Mouse (Mus musculus): Measurements from ENCODE around the gene Hmga2. TPM values are rescaled to one million over a fixed set of nuclear protein-coding genes. Genes with fewer than 3 reads are reported as not detected.

Hmga2 gene
- polyA plus RNA-seq, 1 experiment from 2014 or later: 2.6 TPM

DNA sequence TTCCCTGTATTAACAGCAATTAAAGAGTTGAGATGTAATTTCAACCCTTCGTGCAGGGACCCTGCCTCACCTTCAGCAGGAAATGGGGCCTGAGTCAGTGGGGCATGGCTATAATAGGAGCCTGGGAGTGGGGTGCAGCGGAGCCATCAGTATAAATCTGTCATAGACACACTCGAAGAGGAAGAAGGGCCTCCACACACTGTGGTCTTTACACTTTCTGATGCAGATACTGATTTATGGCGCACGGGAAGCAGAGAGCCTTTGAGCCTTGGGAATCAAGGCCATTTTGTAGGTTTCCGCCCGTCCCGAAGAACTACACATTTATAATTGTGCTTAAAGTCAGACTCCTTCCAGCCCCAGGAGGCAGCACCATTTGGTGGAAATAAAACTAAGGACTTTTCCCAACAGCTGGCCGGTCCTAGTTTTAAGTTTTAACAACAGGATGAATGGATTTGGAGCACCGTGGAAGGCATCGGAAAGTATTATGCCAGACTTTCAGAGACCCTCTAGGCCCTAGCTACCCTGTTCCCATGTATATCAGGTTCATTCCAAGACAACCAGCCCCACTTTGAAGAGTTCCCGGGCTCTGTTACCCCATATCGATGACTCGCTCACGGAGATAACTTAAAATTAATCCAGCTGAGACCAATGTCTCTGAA, 55.2 kb downstream of the Hmga2 start:
- H3K27me3 ChIP-seq: no peaks in the 10 kb centered on the region
- ATAC-seq (ENCODE audit: low FRiP score, low read depth): no peak
- no peaks in the 10 kb centered on the region for H3K36me3 ChIP-seq
- H3K4me1 ChIP-seq (replicated peaks): peaks cover 53% of the 10 kb centered on the region
- H3K9ac ChIP-seq: no peak overlapping the region
- H3K9me3 ChIP-seq: no peaks in the 10 kb centered on the region
- H3K4me3 ChIP-seq: no peak overlapping the region
- WGBS: 71% methylated on average over 15 of the region's 15 CpGs
- no peak overlapping the region for H3K4me2 ChIP-seq
- H3K27ac ChIP-seq (replicated peaks): no peak overlapping the region

DNA sequence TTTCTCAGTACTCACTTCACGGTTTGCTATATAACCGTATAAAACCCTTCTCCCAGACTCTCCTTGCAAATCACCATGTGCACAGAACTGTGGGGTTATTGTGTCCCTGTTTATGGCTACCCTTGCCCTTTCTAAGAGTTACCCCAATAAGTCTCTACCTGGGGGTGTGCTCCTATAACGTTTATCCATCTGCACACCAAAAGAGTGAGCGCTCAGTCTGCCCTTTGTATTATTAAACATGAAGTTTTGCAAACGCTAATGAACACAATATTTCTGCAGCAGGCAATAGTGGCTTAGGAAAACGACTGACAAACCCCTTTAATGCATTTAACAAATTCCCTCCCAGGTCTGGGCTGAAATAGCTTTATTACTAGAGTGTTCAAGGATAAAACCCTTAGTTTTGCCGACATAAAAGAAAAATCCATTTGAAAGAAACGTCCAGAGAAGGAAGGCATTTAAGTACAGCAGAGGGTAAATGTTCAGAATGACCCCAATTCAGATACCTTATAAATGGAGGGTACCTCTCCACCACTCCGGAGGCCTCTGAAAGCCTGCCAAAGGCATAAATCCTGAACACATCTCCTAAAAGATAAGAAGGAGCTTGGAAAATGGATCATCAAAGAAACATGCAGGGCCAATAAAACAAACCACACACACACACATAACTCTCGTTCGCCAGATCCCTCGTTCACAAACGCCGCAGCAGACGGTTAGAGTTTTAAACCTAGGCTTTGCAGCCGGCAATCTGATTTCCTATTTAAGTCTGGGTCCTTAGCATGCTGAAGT, 57.3 kb downstream of the Hmga2 start:
- H3K27me3 ChIP-seq: no peaks in the 10 kb centered on the region
- peaks cover 46% of the 10 kb centered on the region for H3K4me1 ChIP-seq (replicated peaks)
- H3K4me2 ChIP-seq: no peak overlapping the region
- H3K27ac ChIP-seq (replicated peaks): no peak overlapping the region
- WGBS: 52% methylated on average over 16 of the region's 16 CpGs
- no peaks in the 10 kb centered on the region for H3K36me3 ChIP-seq
- H3K4me3 ChIP-seq: no peak overlapping the region
- no peak for ATAC-seq (ENCODE audit: low FRiP score, low read depth)
- H3K9ac ChIP-seq: no peak overlapping the region
- H3K9me3 ChIP-seq: no peaks in the 10 kb centered on the region

DNA sequence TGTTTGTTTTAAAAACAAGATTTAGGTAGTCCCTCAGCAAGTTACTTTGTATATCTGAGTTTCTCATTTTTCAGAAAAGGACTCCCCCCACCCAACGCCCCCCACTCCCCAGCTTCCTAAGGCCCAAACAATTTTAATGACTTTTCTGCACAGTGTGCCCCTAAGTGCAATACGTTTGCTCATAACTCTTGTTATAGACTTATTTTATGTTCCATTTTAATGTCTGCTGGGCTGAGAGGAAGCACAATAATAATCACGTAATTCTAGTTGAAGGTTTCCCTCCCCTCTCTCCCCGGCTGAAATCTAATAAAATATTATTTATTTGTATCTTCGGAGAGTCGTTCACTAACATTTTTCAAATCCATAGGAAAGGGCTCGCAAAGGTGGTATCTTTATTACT, 58.1 kb downstream of the Hmga2 start:
- H3K9me3 ChIP-seq: no peaks in the 10 kb centered on the region
- H3K4me1 ChIP-seq (replicated peaks): peaks cover 46% of the 10 kb centered on the region
- no peak overlapping the region for H3K4me3 ChIP-seq
- H3K4me2 ChIP-seq: no peak overlapping the region
- WGBS: 58% methylated on average over 7 of the region's 7 CpGs
- H3K27me3 ChIP-seq: no peaks in the 10 kb centered on the region
- H3K27ac ChIP-seq (replicated peaks): peak overlapping the region; percentile 67; the same call in 1 of the 2 replicates
- ATAC-seq (ENCODE audit: low FRiP score, low read depth): no peak
- no peak overlapping the region for H3K9ac ChIP-seq
- no peaks in the 10 kb centered on the region for H3K36me3 ChIP-seq

DNA sequence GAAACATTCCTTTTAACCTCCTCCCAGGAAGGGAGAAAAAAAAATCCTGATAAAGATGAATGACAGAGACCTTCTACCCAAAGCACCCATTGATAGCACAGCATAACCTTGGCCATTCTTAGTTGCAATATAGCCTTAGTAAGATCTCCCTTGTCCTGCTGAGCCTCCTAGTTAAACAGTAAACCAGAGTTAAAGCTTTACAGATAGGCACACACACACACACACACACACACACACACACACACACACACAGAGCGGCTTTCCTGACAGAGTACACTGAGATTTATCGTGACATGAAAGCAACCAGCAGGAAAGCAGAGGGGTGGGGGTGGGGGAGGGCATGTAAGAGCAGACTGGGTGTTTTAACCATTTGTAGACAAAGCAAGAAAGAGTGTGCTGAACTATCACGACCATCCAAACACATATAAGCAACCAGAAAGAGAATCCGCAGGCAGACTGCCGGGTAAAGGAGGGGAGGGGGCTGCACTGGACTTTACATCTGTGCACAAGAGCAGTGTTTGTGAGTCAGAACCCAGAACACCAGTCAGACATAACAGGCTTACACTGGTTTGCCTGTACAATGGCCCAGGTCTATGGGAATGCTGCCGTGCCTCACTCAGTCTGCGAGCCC, 58.7 kb downstream of the Hmga2 start:
- H3K9ac ChIP-seq: no peak overlapping the region
- peak; percentile 57 for ATAC-seq (ENCODE audit: low FRiP score, low read depth)
- H3K4me2 ChIP-seq: peak overlapping the region; percentile 27
- H3K36me3 ChIP-seq: no peaks in the 10 kb centered on the region
- H3K4me3 ChIP-seq: no peak overlapping the region
- H3K27ac ChIP-seq (replicated peaks): peak overlapping the region; percentile 67
- no peaks in the 10 kb centered on the region for H3K9me3 ChIP-seq
- 10% methylated on average over 7 of the region's 7 CpGs for WGBS
- no peaks in the 10 kb centered on the region for H3K27me3 ChIP-seq
- peaks cover 43% of the 10 kb centered on the region for H3K4me1 ChIP-seq (replicated peaks)

DNA sequence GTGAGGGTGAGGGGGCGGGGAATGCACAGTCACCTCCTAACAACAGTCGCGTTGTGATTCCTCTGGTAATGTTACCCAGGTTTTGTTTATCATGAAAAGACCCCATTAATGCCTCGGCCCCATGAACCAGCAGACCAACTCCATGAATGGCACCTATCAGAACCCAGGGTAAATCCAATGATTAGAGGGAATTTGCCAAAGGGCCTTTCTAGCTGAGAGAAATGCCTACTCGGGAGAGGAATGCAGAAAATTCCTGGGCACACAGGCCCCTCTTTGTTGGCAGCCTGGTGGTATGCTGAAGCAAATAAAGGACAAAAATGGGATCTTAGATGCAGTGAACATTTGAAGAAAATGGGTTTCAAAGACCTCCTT, 59.2 kb downstream of the Hmga2 start:
- peaks cover 38% of the 10 kb centered on the region for H3K4me1 ChIP-seq (replicated peaks)
- ATAC-seq (ENCODE audit: low FRiP score, low read depth): no peak
- H3K4me3 ChIP-seq: no peak overlapping the region
- 23% methylated on average over 5 of the region's 5 CpGs for WGBS
- no peaks in the 10 kb centered on the region for H3K36me3 ChIP-seq
- peak overlapping the region; percentile 67; the same call in 1 of the 2 replicates for H3K27ac ChIP-seq (replicated peaks)
- no peaks in the 10 kb centered on the region for H3K9me3 ChIP-seq
- no peak overlapping the region for H3K4me2 ChIP-seq
- H3K9ac ChIP-seq: no peak overlapping the region
- no peaks in the 10 kb centered on the region for H3K27me3 ChIP-seq

DNA sequence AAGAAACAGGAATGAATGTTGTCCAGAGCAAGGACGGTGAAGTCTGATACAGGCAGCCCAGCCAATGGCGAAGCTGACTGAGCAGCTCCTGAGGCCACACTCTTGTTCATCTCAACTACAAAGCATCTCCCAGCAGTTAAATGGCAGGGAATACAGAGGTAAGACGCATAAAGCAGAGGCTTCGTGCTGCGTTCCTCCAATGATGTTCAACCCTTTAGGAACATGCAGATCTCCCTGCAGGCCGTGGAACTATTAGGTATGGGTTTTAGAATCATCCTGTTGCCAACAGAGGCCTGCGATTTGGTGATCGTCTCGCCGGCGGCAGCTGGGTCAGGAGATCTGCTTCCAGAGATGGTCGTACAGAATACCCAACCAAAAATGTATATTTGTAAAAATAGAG, 59.6 kb downstream of the Hmga2 start:
- Histone ChIP-seq H3K4me1 (replicated peaks) (peaks cover 35% of the 10 kb centered on the region), H3K9me3 (no peaks in the 10 kb centered on the region), H3K27ac (replicated peaks) (0 out of 2 replicates have a peak overlapping the region, but pooled peaks have one; percentile 7), H3K9ac (no peak overlapping the region), H3K4me2 (no peak overlapping the region), H3K36me3 (no peaks in the 10 kb centered on the region), H3K4me3 (no peak overlapping the region), H3K27me3 (no peaks in the 10 kb centered on the region)
- 45% methylated on average over 12 of the region's 12 CpGs for WGBS
- no peak for ATAC-seq (ENCODE audit: low FRiP score, low read depth)

DNA sequence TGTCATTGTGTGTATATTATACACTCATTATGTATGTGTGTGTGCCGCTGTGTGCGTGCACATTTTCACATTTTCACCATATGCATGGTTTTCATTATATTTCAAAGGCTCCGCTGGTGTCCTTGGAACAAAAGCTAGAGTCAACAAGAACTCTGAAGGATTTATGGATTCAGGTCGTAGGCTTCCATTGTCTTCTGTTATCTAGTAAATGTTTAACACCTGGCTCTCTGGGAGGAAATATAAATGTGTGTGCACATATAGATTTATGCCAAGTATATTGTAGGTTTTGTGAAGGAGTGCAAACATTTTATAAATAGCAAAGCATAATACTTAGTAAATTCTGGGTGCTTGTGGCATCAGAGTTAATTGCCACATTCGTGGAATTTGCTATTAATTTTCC, 64.1 kb downstream of the Hmga2 start:
- Histone ChIP-seq H3K27ac (replicated peaks) (no peak overlapping the region), H3K4me3 (no peak overlapping the region), H3K9me3 (no peaks in the 10 kb centered on the region), H3K9ac (no peak overlapping the region), H3K4me1 (replicated peaks) (peaks cover 7% of the 10 kb centered on the region), H3K36me3 (no peaks in the 10 kb centered on the region), H3K4me2 (no peak overlapping the region), H3K27me3 (no peaks in the 10 kb centered on the region)
- WGBS: 76% methylated on average over 5 of the region's 5 CpGs
- ATAC-seq (ENCODE audit: low FRiP score, low read depth): no peak

DNA sequence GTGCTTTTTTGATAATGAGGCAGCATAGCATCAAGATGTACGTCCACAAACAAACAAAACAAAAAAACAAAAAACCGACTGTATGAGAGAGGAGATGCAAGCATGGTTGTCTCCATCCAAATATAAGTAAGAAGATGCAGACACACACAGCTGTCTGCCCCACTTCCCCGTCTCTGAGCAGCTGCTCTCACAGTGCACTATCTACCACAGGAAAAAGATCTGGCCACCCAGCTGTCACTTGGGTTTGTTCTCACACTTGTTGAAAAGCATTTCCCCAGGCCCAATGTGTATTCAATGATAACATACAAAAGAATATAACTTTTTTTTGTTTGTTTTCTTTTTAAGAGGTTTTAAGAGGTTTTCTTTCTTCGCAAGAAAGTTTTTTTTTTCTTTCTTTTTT, 65.3 kb downstream of the Hmga2 start:
- H3K4me3 ChIP-seq: no peak overlapping the region
- no peak for ATAC-seq (ENCODE audit: low FRiP score, low read depth)
- no peak overlapping the region for H3K27ac ChIP-seq (replicated peaks)
- H3K36me3 ChIP-seq: no peaks in the 10 kb centered on the region
- H3K4me2 ChIP-seq: no peak overlapping the region
- no peaks in the 10 kb centered on the region for H3K27me3 ChIP-seq
- no peak overlapping the region for H3K9ac ChIP-seq
- WGBS: 78% methylated on average over 4 of the region's 4 CpGs
- H3K4me1 ChIP-seq (replicated peaks): no peaks in the 10 kb centered on the region; the same call in 1 of the 2 replicates
- H3K9me3 ChIP-seq: no peaks in the 10 kb centered on the region

DNA sequence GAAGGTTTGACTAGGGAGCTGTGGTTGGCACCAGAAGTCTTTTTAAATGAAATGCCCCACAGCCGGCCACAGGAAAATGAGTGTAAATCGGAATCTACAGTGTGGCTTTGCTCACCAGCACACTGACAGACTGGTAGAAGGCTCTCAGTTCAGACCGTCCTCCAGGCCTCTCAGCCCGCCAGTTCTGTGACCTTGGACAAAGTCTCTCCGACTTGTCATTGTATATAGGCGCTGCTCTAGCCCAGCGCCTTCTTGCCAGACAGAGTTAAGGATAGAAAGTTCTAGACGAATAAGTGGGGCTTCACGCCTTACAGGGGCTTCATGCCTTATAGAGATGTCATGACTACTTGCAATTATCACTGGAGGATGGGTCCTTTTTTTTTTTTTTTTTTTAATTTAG, 67.1 kb downstream of the Hmga2 start:
- Histone ChIP-seq H3K27ac (replicated peaks) (no peak overlapping the region), H3K4me2 (no peak overlapping the region), H3K4me1 (replicated peaks) (no peaks in the 10 kb centered on the region; the same call in 1 of the 2 replicates), H3K9ac (no peak overlapping the region), H3K36me3 (no peaks in the 10 kb centered on the region), H3K9me3 (no peaks in the 10 kb centered on the region), H3K27me3 (no peaks in the 10 kb centered on the region), H3K4me3 (no peak overlapping the region)
- ATAC-seq (ENCODE audit: low FRiP score, low read depth): no peak
- 81% methylated on average over 9 of the region's 9 CpGs for WGBS

DNA sequence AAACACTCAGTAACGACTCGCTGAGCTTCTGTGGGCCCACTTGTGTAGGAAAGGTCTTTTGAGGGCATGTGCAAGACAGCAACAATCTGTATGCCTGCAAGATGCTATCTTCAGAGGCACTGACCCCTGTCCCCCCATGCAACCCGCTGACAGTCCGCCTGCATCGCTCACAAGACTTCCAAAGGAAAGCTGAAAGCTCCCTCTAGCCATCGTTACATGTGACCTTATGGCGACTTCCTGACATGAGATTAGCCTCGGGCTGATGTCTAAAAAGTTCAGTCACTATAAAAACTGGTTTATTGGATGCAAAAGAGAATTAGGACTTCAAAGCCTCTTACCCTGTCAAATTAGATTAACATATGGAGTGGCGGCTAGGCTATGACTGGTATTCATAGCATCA, 69.0 kb downstream of the Hmga2 start:
- H3K4me2 ChIP-seq: no peak overlapping the region
- no peaks in the 10 kb centered on the region; the same call in 1 of the 2 replicates for H3K4me1 ChIP-seq (replicated peaks)
- H3K9me3 ChIP-seq: no peaks in the 10 kb centered on the region
- H3K4me3 ChIP-seq: no peak overlapping the region
- H3K27ac ChIP-seq (replicated peaks): no peak overlapping the region
- H3K9ac ChIP-seq: no peak overlapping the region
- H3K27me3 ChIP-seq: no peaks in the 10 kb centered on the region
- 46% methylated on average over 9 of the region's 9 CpGs for WGBS
- no peak for ATAC-seq (ENCODE audit: low FRiP score, low read depth)
- no peaks in the 10 kb centered on the region for H3K36me3 ChIP-seq

DNA sequence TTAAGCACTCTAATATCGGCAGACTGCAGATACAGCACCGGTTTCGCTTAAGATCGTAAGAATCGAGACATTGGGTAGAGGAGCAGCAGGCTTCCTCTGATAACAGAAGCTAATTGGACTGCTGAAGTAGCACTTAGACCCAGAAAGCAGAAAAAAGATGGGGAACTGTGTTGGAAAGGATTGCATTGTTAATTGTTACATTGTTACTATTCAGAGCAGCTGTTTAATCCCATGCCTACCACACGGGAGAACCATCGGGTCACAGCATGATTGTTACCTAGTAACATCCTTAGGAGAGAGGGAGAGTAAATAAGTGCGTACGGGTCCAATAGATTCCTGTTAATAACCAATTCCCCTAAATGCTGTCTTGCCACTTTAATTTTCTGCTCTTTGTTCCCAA, 70.2 kb downstream of the Hmga2 start:
- Histone ChIP-seq H3K27ac (replicated peaks) (no peak overlapping the region), H3K9me3 (no peaks in the 10 kb centered on the region), H3K4me1 (replicated peaks) (no peaks in the 10 kb centered on the region; the same call in 1 of the 2 replicates), H3K27me3 (no peaks in the 10 kb centered on the region), H3K9ac (no peak overlapping the region), H3K4me3 (no peak overlapping the region), H3K36me3 (no peaks in the 10 kb centered on the region), H3K4me2 (no peak overlapping the region)
- WGBS: 64% methylated on average over 9 of the region's 9 CpGs
- no peak for ATAC-seq (ENCODE audit: low FRiP score, low read depth)

DNA sequence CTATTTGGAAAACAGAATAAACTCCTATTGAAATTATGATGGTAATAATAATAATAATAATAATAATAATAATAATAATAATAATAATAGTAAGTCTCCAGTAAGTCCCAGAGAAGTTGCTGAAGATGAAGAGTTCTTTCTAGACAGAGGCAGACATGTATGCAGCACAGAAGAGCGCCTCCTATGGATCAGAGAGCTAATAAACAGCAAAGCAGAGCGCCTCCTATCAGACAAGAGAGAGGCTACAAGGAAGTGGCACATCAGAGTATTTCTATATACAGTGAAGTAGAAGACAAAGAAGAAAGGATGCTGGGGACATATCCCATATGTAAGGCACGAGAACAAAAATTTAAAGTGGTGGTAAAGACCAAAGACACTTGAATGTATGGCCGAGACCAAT, 70.9 kb downstream of the Hmga2 start:
- ATAC-seq (ENCODE audit: low FRiP score, low read depth): no peak
- H3K9ac ChIP-seq: no peak overlapping the region
- H3K9me3 ChIP-seq: no peaks in the 10 kb centered on the region
- H3K4me3 ChIP-seq: no peak overlapping the region
- no peak overlapping the region for H3K4me2 ChIP-seq
- H3K36me3 ChIP-seq: no peaks in the 10 kb centered on the region
- no peak overlapping the region for H3K27ac ChIP-seq (replicated peaks)
- no peaks in the 10 kb centered on the region for H3K27me3 ChIP-seq
- H3K4me1 ChIP-seq (replicated peaks): no peaks in the 10 kb centered on the region; the same call in 1 of the 2 replicates
- WGBS: 89% methylated on average over 4 of the region's 4 CpGs
